ENCODE assay signal across 8 mouse cellular contexts in the genomic region with DNA sequence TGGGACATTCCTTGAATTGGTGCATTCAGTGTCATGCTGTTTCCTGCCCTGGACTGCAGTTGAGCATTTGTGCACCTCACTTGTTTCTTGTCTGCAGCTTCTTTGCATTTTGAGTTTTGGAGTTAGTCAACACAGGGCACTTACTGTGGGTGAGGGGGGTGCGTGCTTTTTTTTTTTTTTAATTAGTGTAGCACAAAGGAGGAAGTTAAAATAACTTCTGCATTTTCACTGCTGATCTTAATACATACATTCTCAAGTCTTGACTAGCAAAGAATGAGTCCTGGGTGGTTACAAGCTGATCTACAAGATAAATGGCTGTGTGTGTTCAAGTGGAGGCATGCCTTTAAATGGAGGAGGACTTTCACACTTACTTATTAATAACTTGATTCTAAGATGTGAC. TPM values are rescaled to one million over a fixed set of nuclear protein-coding genes. Genes with fewer than 3 reads are reported as not detected.
DNase-seq lines count a peak whose midpoint lies in the region; ATAC-seq and TF ChIP-seq lines count a peak whose summit lies in the region.

No protein-coding gene starts in this region.

- peak overlapping the region; percentile 99 for H3K9ac ChIP-seq in heart, embryonic 14.5 days (ENCODE audit: low read length)
- H3K9ac ChIP-seq in MEL (ENCODE audit: control insufficient read depth, low read depth, low read length, poor library complexity, severe bottlenecking): peak overlapping the region; percentile 98
- peak overlapping the region; percentile 95; the same call in 1 of the 2 replicates for H3K9ac ChIP-seq in hindbrain, embryonic 12.5 days
- H3K9ac ChIP-seq in midbrain, embryonic 11.5 days (ENCODE audit: low read length): peak overlapping the region; percentile 96; the same call in 1 of the 2 replicates

- intact Hi-C loops in gastrocnemius, postnatal 36 days (cut with DNase I): no loop called here

- WGBS in heart, embryonic 14.5 days: 42% methylated on average over 1 of the region's 1 CpGs
- WGBS in hindbrain, embryonic 12.5 days: 92% methylated on average over 1 of the region's 1 CpGs
- 84% methylated on average over 1 of the region's 1 CpGs for WGBS in midbrain, embryonic 11.5 days

- peak overlapping the region; percentile 79 for H3K4me2 ChIP-seq in heart, embryonic 14.5 days (ENCODE audit: low read length)
- H3K4me2 ChIP-seq in hindbrain, embryonic 12.5 days (replicated peaks): peak overlapping the region; percentile 82
- H3K4me2 ChIP-seq in midbrain, embryonic 11.5 days: peak overlapping the region; percentile 59

- H3K79me2 ChIP-seq in MEL (ENCODE audit: control insufficient read depth, insufficient read depth, low read length, poor library complexity): peaks cover 62% of the 10 kb centered on the region

- H3K27me3 ChIP-seq in heart, embryonic 14.5 days (ENCODE audit: control insufficient read depth, insufficient read depth, low read length): no peaks in the 10 kb centered on the region
- no peaks in the 10 kb centered on the region for H3K27me3 ChIP-seq in MEL (ENCODE audit: control insufficient read depth in 1 of 2, insufficient read depth in 2 of 2, low read length in 2 of 2)
- no peaks in the 10 kb centered on the region for H3K27me3 ChIP-seq in hindbrain, embryonic 12.5 days
- H3K27me3 ChIP-seq in midbrain, embryonic 11.5 days (ENCODE audit: control insufficient read depth, insufficient read depth, low read length): no peaks in the 10 kb centered on the region

- peaks cover 4% of the 10 kb centered on the region; the same call in 1 of the 2 replicates for H3K36me3 ChIP-seq in heart, embryonic 14.5 days (ENCODE audit: control insufficient read depth, insufficient read depth, low read length)
- peaks cover 0 to 41% of the 10 kb centered on the region in 2 experiments for H3K36me3 ChIP-seq in MEL (ENCODE audit: control insufficient read depth in 1 of 2, insufficient read depth in 2 of 2, low read length in 2 of 2)
- no peaks in the 10 kb centered on the region for H3K36me3 ChIP-seq in hindbrain, embryonic 12.5 days
- no peaks in the 10 kb centered on the region for H3K36me3 ChIP-seq in midbrain, embryonic 11.5 days (ENCODE audit: control insufficient read depth, insufficient read depth, low read length)

- ATAC-seq in heart, embryonic 14.5 days (ENCODE audit: insufficient number of reproducible peaks, insufficient read depth, low FRiP score, low read depth): no peak
- ATAC-seq in hindbrain, embryonic 12.5 days (ENCODE audit: low FRiP score): no peak
- ATAC-seq in midbrain, embryonic 11.5 days (ENCODE audit: low FRiP score): no peak

- no peak for TF ChIP-seq CTCF in MEL (IDR thresholded peaks at IDR 0.05 in 2 of 3, conservative IDR thresholded peaks at IDR 0.05 in 1 of 3; ENCODE audit: control insufficient read depth in 1 of 3, insufficient read depth in 1 of 3, low read depth in 2 of 3, low read length in 3 of 3, poor library complexity in 1 of 3, severe bottlenecking in 1 of 3)

- TF ChIP-seq EP300 in MEL (IDR thresholded peaks at IDR 0.05; ENCODE audit: low read depth in 1 of 2, low read length in 2 of 2): peak; percentile 65 to 77

- H3K9me3 ChIP-seq in heart, embryonic 14.5 days (ENCODE audit: control insufficient read depth, low read length): no peaks in the 10 kb centered on the region
- H3K9me3 ChIP-seq in MEL (replicated peaks; ENCODE audit: insufficient read depth, low read length): no peaks in the 10 kb centered on the region
- no peaks in the 10 kb centered on the region for H3K9me3 ChIP-seq in hindbrain, embryonic 12.5 days (replicated peaks)
- H3K9me3 ChIP-seq in midbrain, embryonic 11.5 days (ENCODE audit: control insufficient read depth, low read length): no peaks in the 10 kb centered on the region

- H3K27ac ChIP-seq in heart, embryonic 14.5 days (replicated peaks in 1 of 2; ENCODE audit: control insufficient read depth in 1 of 2, insufficient read depth in 1 of 2, low read depth in 2 of 2, low read length in 2 of 2): peak overlapping the region; percentile 51 to 96; a peak in 2 of 4 replicates
- H3K27ac ChIP-seq in MEL (ENCODE audit: control insufficient read depth, low read depth, low read length): peak overlapping the region; percentile 97
- no peak overlapping the region for H3K27ac ChIP-seq in hindbrain, embryonic 12.5 days
- no peak overlapping the region for H3K27ac ChIP-seq in midbrain, embryonic 11.5 days (ENCODE audit: low read depth, low read length)

- no peak for DNase-seq in heart, adult 8-10 months (ENCODE audit: low spot score)
- DNase-seq in MEL (ENCODE audit: low read depth, low spot score): peak; percentile 89
- peak; percentile 70 for DNase-seq in midbrain, embryonic 11.5 days (ENCODE audit: low spot score, missing footprints)
- no peak for DNase-seq in embryo, embryonic 10.5 days (ENCODE audit: low spot score)
- DNase-seq in gastrocnemius, postnatal 36 days: no peak
- DNase-seq in urinary bladder, postnatal 14 days (ENCODE audit: low spot score): no peak

- TF ChIP-seq RAD21 in MEL (IDR thresholded peaks at IDR 0.05; ENCODE audit: low read depth, low read length): no peak

- TF ChIP-seq POLR2A in MEL (IDR thresholded peaks at IDR 0.05; ENCODE audit: control insufficient read depth in 1 of 2, insufficient read depth in 1 of 2, low read depth in 1 of 2, low read length in 2 of 2, poor library complexity in 1 of 2): peak in 1 of 2 experiments; percentile 28; a peak in 1 of 4 replicates

- peak overlapping the region; percentile 70 to 99; a peak in 3 of 4 replicates for H3K4me3 ChIP-seq in heart, embryonic 14.5 days (ENCODE audit: control insufficient read depth in 1 of 2, insufficient read depth in 1 of 2, low read depth in 1 of 2, low read length in 2 of 2)
- peak overlapping the region; percentile 96 to 98 for H3K4me3 ChIP-seq in MEL (ENCODE audit: control insufficient read depth in 1 of 2, insufficient read depth in 1 of 2, low read depth in 2 of 2, low read length in 2 of 2)
- peak overlapping the region; percentile 76 for H3K4me3 ChIP-seq in hindbrain, embryonic 12.5 days
- peak overlapping the region; percentile 98 for H3K4me3 ChIP-seq in midbrain, embryonic 11.5 days (ENCODE audit: low read depth, low read length)

- peaks cover 15 to 44% of the 10 kb centered on the region in 2 experiments for H3K4me1 ChIP-seq in heart, embryonic 14.5 days (ENCODE audit: control insufficient read depth in 2 of 2, insufficient read depth in 2 of 2, low read length in 2 of 2)
- peaks cover 9 to 26% of the 10 kb centered on the region in 2 experiments for H3K4me1 ChIP-seq in MEL (ENCODE audit: control insufficient read depth in 1 of 2, insufficient read depth in 2 of 2, low read length in 2 of 2)
- peaks cover 32% of the 10 kb centered on the region for H3K4me1 ChIP-seq in hindbrain, embryonic 12.5 days
- H3K4me1 ChIP-seq in midbrain, embryonic 11.5 days (ENCODE audit: control insufficient read depth, insufficient read depth, low read length): peaks cover 23% of the 10 kb centered on the region

RNA-seq across cellular contexts. Expression of a gene that starts 2.3 kb away (rescaled TPM):
- 351 and 359 TPM in 2 replicates for polyA plus RNA-seq in heart, embryonic 14.5 days (2014; fragmentation: Nextera tagmentation; extraction: Ambion mirVana)
- total RNA-seq in heart, adult 8-10 months (2022): 100 to 1,000 TPM; 111 to 149 (median 137) TPM
- 141 and 166 TPM in 2 replicates for total RNA-seq in MEL (2012; rRNA removed)
- polyA plus RNA-seq in MEL (2012; ENCODE audit: insufficient read depth in 1 of 2, insufficient read length in 2 of 2, low read depth in 1 of 2, low replicate concordance in 2 of 2, missing spikeins in 1 of 2): 100 to 1,000 TPM; 108 to 423 TPM
- polyA plus RNA-seq in hindbrain, embryonic 12.5 days (2016; fragmentation: Nextera tagmentation; extraction: Ambion mirVana): 370 and 394 TPM in 2 replicates
- 316 and 328 TPM in 2 replicates for polyA plus RNA-seq in midbrain, embryonic 11.5 days (2014; fragmentation: Nextera tagmentation; extraction: Ambion mirVana)
- 10 to 100 TPM; 56.1 to 65.1 TPM for total RNA-seq in gastrocnemius, postnatal 36 days (2021)

RNA-seq across cellular contexts. Expression of a gene that starts 40.2 kb away (rescaled TPM):
- 0.57 and 0.69 TPM in 2 replicates for polyA plus RNA-seq in heart, embryonic 14.5 days (2014; fragmentation: Nextera tagmentation; extraction: Ambion mirVana)
- not detected for total RNA-seq in heart, adult 8-10 months (2022)
- 0.16 TPM in 1 of 2 replicates, not detected in the other for total RNA-seq in MEL (2012; rRNA removed)
- not detected for polyA plus RNA-seq in MEL (2012; ENCODE audit: insufficient read depth in 1 of 2, insufficient read length in 2 of 2, low read depth in 1 of 2, low replicate concordance in 2 of 2, missing spikeins in 1 of 2)
- polyA plus RNA-seq in hindbrain, embryonic 12.5 days (2016; fragmentation: Nextera tagmentation; extraction: Ambion mirVana): 0.19 TPM in 1 of 2 replicates, not detected in the other
- 0.15 TPM in 1 of 2 replicates, not detected in the other for polyA plus RNA-seq in midbrain, embryonic 11.5 days (2014; fragmentation: Nextera tagmentation; extraction: Ambion mirVana)
- not detected for total RNA-seq in gastrocnemius, postnatal 36 days (2021)

RNA-seq across cellular contexts. Expression of a gene that starts 43.7 kb away (rescaled TPM):
- polyA plus RNA-seq in heart, embryonic 14.5 days (2014; fragmentation: Nextera tagmentation; extraction: Ambion mirVana): not detected in 2 replicates
- not detected for total RNA-seq in heart, adult 8-10 months (2022)
- not detected in 2 replicates for total RNA-seq in MEL (2012; rRNA removed)
- polyA plus RNA-seq in MEL (2012; ENCODE audit: insufficient read depth in 1 of 2, insufficient read length in 2 of 2, low read depth in 1 of 2, low replicate concordance in 2 of 2, missing spikeins in 1 of 2): not detected
- not detected in 2 replicates for polyA plus RNA-seq in hindbrain, embryonic 12.5 days (2016; fragmentation: Nextera tagmentation; extraction: Ambion mirVana)
- not detected in 2 replicates for polyA plus RNA-seq in midbrain, embryonic 11.5 days (2014; fragmentation: Nextera tagmentation; extraction: Ambion mirVana)
- not detected for total RNA-seq in gastrocnemius, postnatal 36 days (2021)

RNA-seq across cellular contexts. Expression of a gene that starts 46.4 kb away (rescaled TPM):
- polyA plus RNA-seq in heart, embryonic 14.5 days (2014; fragmentation: Nextera tagmentation; extraction: Ambion mirVana): 180 and 187 TPM in 2 replicates
- 100 to 1,000 TPM in 2 of 4 experiments, 10 to 100 TPM in 2; 95.4 to 107 (median 99.6) TPM for total RNA-seq in heart, adult 8-10 months (2022)
- total RNA-seq in MEL (2012; rRNA removed): 107 and 108 TPM in 2 replicates
- 100 to 1,000 TPM in 1 of 2 experiments, not detected in 1; 169 TPM for polyA plus RNA-seq in MEL (2012; ENCODE audit: insufficient read depth in 1 of 2, insufficient read length in 2 of 2, low read depth in 1 of 2, low replicate concordance in 2 of 2, missing spikeins in 1 of 2)
- 180 and 183 TPM in 2 replicates for polyA plus RNA-seq in hindbrain, embryonic 12.5 days (2016; fragmentation: Nextera tagmentation; extraction: Ambion mirVana)
- polyA plus RNA-seq in midbrain, embryonic 11.5 days (2014; fragmentation: Nextera tagmentation; extraction: Ambion mirVana): 175 and 186 TPM in 2 replicates
- total RNA-seq in gastrocnemius, postnatal 36 days (2021): 10 to 100 TPM; 64.7 to 71.3 TPM

RNA-seq across cellular contexts. Expression of a gene that starts 46.6 kb away (rescaled TPM):
- 320 and 338 TPM in 2 replicates for polyA plus RNA-seq in heart, embryonic 14.5 days (2014; fragmentation: Nextera tagmentation; extraction: Ambion mirVana)
- 100 to 1,000 TPM; 125 to 142 (median 135) TPM for total RNA-seq in heart, adult 8-10 months (2022)
- total RNA-seq in MEL (2012; rRNA removed): 48.2 and 52.5 TPM in 2 replicates
- 10 to 100 TPM in 1 of 2 experiments, not detected in 1; 64.2 TPM for polyA plus RNA-seq in MEL (2012; ENCODE audit: insufficient read depth in 1 of 2, insufficient read length in 2 of 2, low read depth in 1 of 2, low replicate concordance in 2 of 2, missing spikeins in 1 of 2)
- polyA plus RNA-seq in hindbrain, embryonic 12.5 days (2016; fragmentation: Nextera tagmentation; extraction: Ambion mirVana): 94.0 and 97.8 TPM in 2 replicates
- 83.9 and 84.6 TPM in 2 replicates for polyA plus RNA-seq in midbrain, embryonic 11.5 days (2014; fragmentation: Nextera tagmentation; extraction: Ambion mirVana)
- 10 to 100 TPM; 53.4 to 54.8 TPM for total RNA-seq in gastrocnemius, postnatal 36 days (2021)

Comparison
In these comparisons a context has a peak if more than half of its experiments do, and no peak if none do; other contexts are left out.
1. H3K27ac ChIP-seq: peak in heart, embryonic 14.5 days (2 of 2) and MEL (single experiment); none in hindbrain, embryonic 12.5 days (single experiment) and midbrain, embryonic 11.5 days (single experiment).
2. DNase-seq: peak in MEL (single experiment) and midbrain, embryonic 11.5 days (single experiment); none in heart, adult 8-10 months (single experiment), embryo, embryonic 10.5 days (single experiment), gastrocnemius, postnatal 36 days (0 of 2) and urinary bladder, postnatal 14 days (single experiment).
3. Peak in every context shown above with its lines, with median percentiles within 50 percentile points of each other: H3K4me2 ChIP-seq, H3K4me3 ChIP-seq and H3K9ac ChIP-seq.